Mouse (Mus musculus): ENCODE measurements around the gene Rapgef4.

DNA sequence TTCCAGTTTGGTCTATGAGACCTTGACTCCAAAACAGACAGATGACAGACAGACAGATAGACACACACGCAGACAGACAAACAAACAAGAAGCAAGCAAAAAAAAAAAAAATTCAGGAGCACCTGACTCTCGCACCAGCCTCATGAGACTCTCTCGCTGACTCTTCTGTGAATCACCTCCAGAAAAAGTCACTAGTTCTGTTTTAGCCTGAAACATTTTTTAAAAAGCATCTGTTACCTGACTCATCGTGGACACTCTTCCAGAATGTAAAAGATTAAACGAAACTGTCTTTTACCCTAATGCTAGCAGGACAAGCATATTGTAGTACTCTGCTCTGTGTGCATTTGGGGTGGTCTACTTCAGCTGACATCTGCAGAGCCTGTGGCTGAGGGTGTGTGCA lies 44.6 kb downstream of the Rapgef4 start:
- TF ChIP-seq CTCF (IDR thresholded peaks at IDR 0.05; ENCODE audit: low read depth): no peak
- TF ChIP-seq EP300 (optimal IDR thresholded peaks at IDR 0.05): no peak

Data from stomach, postnatal 0 days (tissue).